Mouse (Mus musculus) ES-E14 (cell line): ENCODE measurements around the gene Rnf32. TPM values are rescaled to one million over a fixed set of nuclear protein-coding genes. Genes with fewer than 3 reads are reported as not detected.

ENCODE experiments used
- DNase-seq: peaks from one replicate; pipeline ENCODE4 v3.0.0-alpha.2; 2013; ENCODE audit warnings: low read depth, low spot score
- H3K27ac ChIP-seq: 2 replicates; pipeline ENCODE4 v1.5.1; 2012; ENCODE audit warnings: low read depth, mild to moderate bottlenecking, low read length, moderate library complexity, mixed read lengths; ENCODE audit not compliant: poor library complexity, insufficient read depth, severe bottlenecking
- H3K36me3 ChIP-seq: 2 replicates; pipeline ENCODE4 v1.6.1; 2012; ENCODE audit warnings: mild to moderate bottlenecking, low read length, moderate library complexity, mixed read lengths; ENCODE audit not compliant: control insufficient read depth, poor library complexity, insufficient read depth, severe bottlenecking
- H3K4me1 ChIP-seq, 2 experiments: fragments of 150-350 bp in 1 of 2; sonication (generic) in 1 of 2; 2 replicates each; pipeline ENCODE4 v1.6.1; 2012; ENCODE audit warnings: low read length in 2 of 2, mild to moderate bottlenecking in 1 of 2, mixed read lengths in 1 of 2; ENCODE audit not compliant: control insufficient read depth in 2 of 2, insufficient read depth in 2 of 2, poor library complexity in 1 of 2
- H3K4me3 ChIP-seq, 2 experiments: fragments of 150-350 bp in 1 of 2; sonication (generic) in 1 of 2; 2 replicates each; pipeline ENCODE4 v1.5.1; 2012; ENCODE audit warnings: low read length in 2 of 2, low read depth in 1 of 2, mild to moderate bottlenecking in 1 of 2, mixed read lengths in 1 of 2; ENCODE audit not compliant: insufficient read depth in 1 of 2, poor library complexity in 1 of 2, severe bottlenecking in 1 of 2
- H3K9ac ChIP-seq: 2 replicates; pipeline ENCODE4 v1.6.1; 2012; ENCODE audit warnings: low read depth, mild to moderate bottlenecking, low read length, mixed read lengths; ENCODE audit not compliant: poor library complexity, insufficient read depth, severe bottlenecking
- H3K9me3 ChIP-seq: fragments of 150-350 bp; sonication (generic); 2 replicates; pipeline ENCODE4 v1.6.1; 2012; ENCODE audit warnings: low read depth, mild to moderate bottlenecking, low read length; ENCODE audit not compliant: control insufficient read depth, insufficient read depth
- CHD2 ChIP-seq: IDR thresholded peaks from 2 replicates; pipeline ENCODE4 v1.6.1; 2014; ENCODE audit warnings: mild to moderate bottlenecking, low read depth, low read length, inconsistent platforms
- HCFC1 ChIP-seq: IDR thresholded peaks from 2 replicates; pipeline ENCODE4 v1.6.1; 2012; ENCODE audit warnings: low read length, inconsistent platforms, borderline replicate concordance; ENCODE audit not compliant: insufficient read depth
- MAFK ChIP-seq: IDR thresholded peaks from 2 replicates; pipeline ENCODE4 v1.6.1; 2014; ENCODE audit warnings: mild to moderate bottlenecking, low read depth, low read length, inconsistent platforms; ENCODE audit not compliant: insufficient read depth
- ZC3H11A ChIP-seq: IDR thresholded peaks from 2 replicates; pipeline ENCODE4 v1.6.1; 2012; ENCODE audit warnings: low read depth, mild to moderate bottlenecking, inconsistent platforms, low read length, borderline replicate concordance
- ZNF384 ChIP-seq: IDR thresholded peaks from 2 replicates; pipeline ENCODE4 v1.6.1; 2012; ENCODE audit warnings: low read depth, low read length, inconsistent platforms
- in situ Hi-C, 2 experiments: fragments of 600-800 bp; cut with MboI; formaldehyde crosslinking; loops; one replicate each; pipeline ENCODE4 v1.15.1; 2025; ENCODE audit warnings: low sequenced_read_pairs in 2 of 2, inconsistent platforms in 1 of 2; ENCODE audit not compliant: unreplicated experiment in 2 of 2
- total RNA-seq: library from RNA; depleted of rRNA; stranded (reverse); fragments of 300-350 nt; gene quantifications from 2 replicates; pipeline ENCODE4 v1.2.3, GENCODE M21; 2012

Gene Rnf32
- total RNA-seq, 1 experiment = 2.4 TPM

DNA sequence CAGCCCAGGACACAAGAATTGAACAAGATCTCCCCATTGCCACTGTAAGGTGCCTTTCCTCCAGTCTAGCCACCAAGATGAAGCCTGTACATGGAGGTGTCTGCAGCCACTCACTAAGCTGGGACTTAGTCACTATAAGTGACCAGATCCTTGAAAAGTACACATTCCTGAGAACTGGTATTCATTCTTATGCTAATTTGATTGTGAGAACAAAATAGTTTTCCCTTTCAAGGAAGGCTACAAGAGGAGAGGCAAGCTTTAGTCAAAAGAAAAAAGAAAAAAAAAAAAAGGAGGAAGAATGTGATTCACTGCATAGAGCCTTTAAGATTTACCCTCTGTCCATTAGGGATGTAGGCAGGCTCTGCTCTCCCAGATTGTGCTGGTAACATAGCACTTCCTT is 24.6 kb upstream of the Rnf32 start:
- peak; percentile 87 for TF ChIP-seq ZNF384
- TF ChIP-seq MAFK = no peak
- in situ Hi-C loops = no loop called here

DNA sequence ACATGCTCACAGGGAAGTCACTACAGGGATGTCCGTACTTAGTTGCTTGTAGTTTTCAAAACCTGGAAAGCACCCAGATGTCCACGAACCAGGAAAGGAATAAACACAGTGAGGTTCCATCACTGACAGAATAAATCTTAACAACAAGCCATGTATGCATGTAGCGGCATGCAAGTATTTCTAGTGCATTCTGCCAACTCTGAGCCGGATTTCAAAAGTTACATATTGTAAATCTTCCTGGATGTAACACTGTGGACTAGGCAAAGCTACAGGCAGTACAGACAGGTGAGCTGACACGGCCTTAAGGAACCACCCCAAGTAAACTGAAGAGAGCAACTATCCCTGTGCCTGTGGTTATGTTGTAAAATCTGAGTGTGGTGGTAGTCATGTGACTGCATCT is 9.0 kb upstream of the Rnf32 start:
- no peaks in the 10 kb centered on the region for H3K4me1 ChIP-seq
- TF ChIP-seq HCFC1 (no peak), MAFK (no peak), ZC3H11A (no peak), ZNF384 (no peak)
- no peaks in the 10 kb centered on the region for H3K9me3 ChIP-seq
- H3K9ac ChIP-seq = no peak overlapping the region
- no peaks in the 10 kb centered on the region for H3K36me3 ChIP-seq
- in situ Hi-C loops = no loop called here
- no peak for DNase-seq
- no peak overlapping the region for H3K27ac ChIP-seq
- no peak overlapping the region for H3K4me3 ChIP-seq

More for the DNA sequence above, 24.6 kb upstream of the Rnf32 start:
- Histone ChIP-seq H3K4me3 (no peak overlapping the region), H3K27ac (no peak overlapping the region), H3K36me3 (no peaks in the 10 kb centered on the region), H3K4me1 (no peaks in the 10 kb centered on the region), H3K9me3 (no peaks in the 10 kb centered on the region), H3K9ac (no peak overlapping the region)
- DNase-seq = peak; percentile 15

DNA sequence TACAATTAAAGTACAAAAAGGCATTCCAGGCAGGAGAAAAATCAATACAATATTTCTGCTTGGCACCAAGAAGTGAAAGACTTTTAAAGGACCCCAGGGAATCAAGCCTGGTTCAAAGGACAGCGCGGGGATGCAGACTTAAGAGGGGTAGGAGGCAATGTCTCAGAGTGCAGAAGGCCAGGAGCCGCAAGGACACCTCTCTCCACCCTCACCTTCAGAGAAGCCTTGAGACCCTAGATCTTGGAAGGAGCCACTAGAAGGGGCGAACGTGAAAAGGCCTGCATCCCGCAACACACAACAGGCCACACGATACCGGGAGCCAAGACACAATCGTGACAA is 592 bp upstream of the Rnf32 start:
- no peaks in the 10 kb centered on the region for H3K9me3 ChIP-seq
- peak overlapping the region; percentile 94 for H3K9ac ChIP-seq
- peak overlapping the region; percentile 83 to 84 for H3K4me3 ChIP-seq
- H3K4me1 ChIP-seq = peaks cover 4 to 9% of the 10 kb centered on the region in 2 experiments; a peak in 3 of 4 replicates
- no peak for DNase-seq
- no peak for TF ChIP-seq ZNF384
- TF ChIP-seq MAFK = no peak
- no peak for TF ChIP-seq ZC3H11A
- TF ChIP-seq HCFC1 = no peak
- TF ChIP-seq CHD2 = no peak
- H3K36me3 ChIP-seq = no peaks in the 10 kb centered on the region
- in situ Hi-C loops = no loop called here
- peak overlapping the region; percentile 76 for H3K27ac ChIP-seq

DNA sequence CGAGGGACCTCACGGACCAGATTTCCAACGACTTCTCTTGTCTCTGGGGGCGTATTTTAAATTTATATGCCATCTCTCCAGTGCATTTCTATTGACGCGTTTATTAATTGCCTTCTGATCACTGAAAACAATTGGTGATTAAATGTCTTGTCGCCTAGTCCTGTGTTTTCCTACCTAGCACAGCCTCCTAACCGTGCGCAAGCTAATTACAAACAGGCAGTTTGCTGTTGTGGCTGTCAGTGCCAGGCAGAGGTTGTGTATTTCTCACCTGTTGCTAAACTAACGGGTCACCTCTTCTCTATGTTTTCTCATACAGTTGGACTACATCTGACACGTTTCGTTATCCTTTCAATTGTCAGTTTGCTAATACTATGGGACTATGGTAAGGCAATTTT is 469 bp downstream of the Rnf32 start:
- no peaks in the 10 kb centered on the region for H3K9me3 ChIP-seq
- in situ Hi-C loops = no loop called here
- TF ChIP-seq CHD2 (no peak), ZNF384 (no peak), ZC3H11A (no peak), MAFK (no peak), HCFC1 (no peak)
- no peak for DNase-seq
- peaks cover 6 to 14% of the 10 kb centered on the region in 2 experiments; a peak in 3 of 4 replicates for H3K4me1 ChIP-seq
- peak overlapping the region; percentile 64 to 77 for H3K4me3 ChIP-seq
- H3K27ac ChIP-seq = no peak overlapping the region
- peak overlapping the region; percentile 61 for H3K9ac ChIP-seq
- H3K36me3 ChIP-seq = no peaks in the 10 kb centered on the region

DNA sequence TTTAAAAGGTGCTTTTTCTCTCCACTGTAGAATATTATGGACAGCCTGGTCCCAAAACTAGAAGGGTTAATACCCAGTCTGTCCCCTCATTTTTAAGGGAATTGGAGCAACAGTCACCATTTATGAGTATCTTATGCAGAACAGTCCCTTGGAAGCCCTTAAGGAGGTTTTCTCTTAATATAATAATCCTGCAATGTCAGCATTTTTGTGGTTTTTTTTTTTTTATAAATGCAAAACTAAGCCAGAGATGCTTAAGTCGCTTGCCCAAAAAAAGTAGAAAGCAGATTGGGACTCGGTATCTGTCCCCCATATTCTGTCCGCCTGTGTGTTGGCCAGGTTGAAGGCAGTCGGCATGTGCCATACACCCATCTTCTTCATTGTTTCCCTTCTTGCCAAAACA is 1.4 kb downstream of the Rnf32 start:
- Histone ChIP-seq H3K27ac (no peak overlapping the region), H3K36me3 (no peaks in the 10 kb centered on the region), H3K9ac (no peak overlapping the region), H3K4me1 (peaks cover 6 to 14% of the 10 kb centered on the region in 2 experiments; a peak in 3 of 4 replicates), H3K4me3 (no peak overlapping the region), H3K9me3 (no peaks in the 10 kb centered on the region)
- no peak for DNase-seq
- in situ Hi-C loops = no loop called here
- TF ChIP-seq HCFC1 (no peak), MAFK (peak; percentile 87)
